20 mouse cellular contexts compared by ENCODE assay signal in the genomic region with DNA sequence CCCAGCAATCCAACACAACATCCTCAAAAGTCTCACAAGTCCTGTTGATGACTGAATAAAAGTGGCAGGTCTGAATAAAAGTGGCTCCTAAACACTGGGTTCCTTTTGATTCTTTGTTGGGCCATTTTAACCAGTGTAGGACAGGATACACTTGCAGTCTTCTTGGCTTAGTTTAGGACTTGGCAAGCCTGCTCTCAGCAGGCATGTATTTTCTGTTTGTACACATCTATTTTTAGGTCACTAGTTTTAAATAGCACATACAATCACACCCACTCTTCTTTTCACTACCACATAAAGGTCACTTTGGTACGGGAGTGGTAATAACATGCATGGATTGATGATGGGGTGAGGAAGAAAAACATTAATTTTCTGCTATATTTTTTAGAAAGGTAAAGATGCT. TPM values are rescaled to one million over a fixed set of nuclear protein-coding genes. Genes with fewer than 3 reads are reported as not detected.
DNase-seq lines count a peak whose midpoint lies in the region; ATAC-seq and TF ChIP-seq lines count a peak whose summit lies in the region.
"Had no signal": no experiment of that assay in that cellular context is flagged by ENCODE, and none has a peak within 500 bp of the region (broad histone marks: within the 10 kb centered on the region; RNA-seq: fewer than 3 reads in every experiment).

No protein-coding gene starts in this region.

- TF ChIP-seq CTCF in heart, postnatal 0 days (IDR thresholded peaks at IDR 0.05; ENCODE audit: low read depth), result no peak

- no peak overlapping the region for H3K4me2 ChIP-seq in heart, postnatal 0 days (ENCODE audit: low read depth, low read length)
- H3K4me2 ChIP-seq: liver, embryonic 13.5 days; neural tube, embryonic 13.5 days had no signal

- H3K9ac ChIP-seq in heart, postnatal 0 days (replicated peaks; ENCODE audit: low read depth, low read length), result no peak overlapping the region
- H3K9ac ChIP-seq: forebrain, postnatal 0 days; liver, embryonic 13.5 days; neural tube, embryonic 13.5 days had no signal

- DNase-seq in cerebellum, postnatal 10 days, result peak; percentile 26 to 27
- no peak for DNase-seq in cerebellum, adult 9-11 months
- peak; percentile 16 for DNase-seq in Muller cell, postnatal 12 days (ENCODE audit: inconsistent ontology term)
- peak; percentile 48 for DNase-seq in heart, adult 8-10 months (ENCODE audit: low spot score)
- peak; percentile 92 for DNase-seq in heart, postnatal 0 days (ENCODE audit: low spot score)
- DNase-seq in kidney, adult 8-10 months, result no peak
- DNase-seq in adrenal gland, postnatal 36 days, result no peak
- no peak for DNase-seq in embryonic facial prominence, embryonic 10.5 days (ENCODE audit: low spot score)
- DNase-seq: forebrain, postnatal 0 days; kidney, adult 9 months; layer of hippocampus, postnatal 36 days; liver, embryonic 13.5 days; retina, postnatal 1 day; thymus, postnatal 14 days had no signal

- H3K9me3 ChIP-seq in heart, postnatal 0 days (replicated peaks; ENCODE audit: control insufficient read depth, low read length), result no peaks in the 10 kb centered on the region
- no peaks in the 10 kb centered on the region for H3K9me3 ChIP-seq in embryonic facial prominence, embryonic 10.5 days
- H3K9me3 ChIP-seq: liver, embryonic 13.5 days; neural tube, embryonic 13.5 days had no signal

- H3K4me1 ChIP-seq in heart, postnatal 0 days (ENCODE audit: control insufficient read depth, insufficient read depth), result peaks cover 7% of the 10 kb centered on the region; the same call in 1 of the 2 replicates
- H3K4me1 ChIP-seq in embryonic facial prominence, embryonic 10.5 days, result no peaks in the 10 kb centered on the region
- H3K4me1 ChIP-seq: liver, embryonic 13.5 days; neural tube, embryonic 13.5 days had no signal

- TF ChIP-seq EP300 in heart, postnatal 0 days (IDR thresholded peaks at IDR 0.05; ENCODE audit: low read depth), result peak; percentile 65; the same call in 1 of the 2 replicates

- 33% methylated on average over 1 of the region's 1 CpGs for WGBS in heart, postnatal 0 days
- 88% methylated on average over 1 of the region's 1 CpGs for WGBS in embryonic facial prominence, embryonic 10.5 days

- H3K36me3 ChIP-seq in heart, postnatal 0 days (replicated peaks; ENCODE audit: control insufficient read depth, insufficient read depth, low read length), result no peaks in the 10 kb centered on the region
- H3K36me3 ChIP-seq in embryonic facial prominence, embryonic 10.5 days (replicated peaks), result no peaks in the 10 kb centered on the region
- H3K36me3 ChIP-seq: liver, embryonic 13.5 days; neural tube, embryonic 13.5 days had no signal

- no peak overlapping the region for H3K4me3 ChIP-seq in heart, postnatal 0 days (ENCODE audit: low read depth, low read length)
- H3K4me3 ChIP-seq in embryonic facial prominence, embryonic 10.5 days, result no peak overlapping the region
- H3K4me3 ChIP-seq: erythroblast, embryonic 14.5 days; liver, embryonic 13.5 days; neural tube, embryonic 13.5 days had no signal

- H3K27ac ChIP-seq in heart, postnatal 0 days (ENCODE audit: low read depth), result peak overlapping the region; percentile 93
- no peak overlapping the region for H3K27ac ChIP-seq in embryonic facial prominence, embryonic 10.5 days (replicated peaks)
- H3K27ac ChIP-seq: liver, embryonic 13.5 days; neural tube, embryonic 13.5 days had no signal

- ATAC-seq in heart, postnatal 0 days (ENCODE audit: insufficient read depth, low read depth), result peak; percentile 94
- ATAC-seq: activated CD4-positive, CD25-positive, alpha-beta regulatory T cell, adult 4 months; forebrain, postnatal 0 days; lung, postnatal 0 days; midbrain, embryonic 16.5 days had no signal

- no peaks in the 10 kb centered on the region for H3K27me3 ChIP-seq in heart, postnatal 0 days (ENCODE audit: control insufficient read depth, insufficient read depth, low read length)
- no peaks in the 10 kb centered on the region for H3K27me3 ChIP-seq in embryonic facial prominence, embryonic 10.5 days (replicated peaks; ENCODE audit: low read depth, poor library complexity, severe bottlenecking)
- H3K27me3 ChIP-seq: CH12.LX; liver, embryonic 13.5 days; neural tube, embryonic 13.5 days had no signal

RNA-seq across cellular contexts. Expression of gene Psme4, which starts 50.7 kb away (rescaled TPM):
- total RNA-seq in heart, adult 8-10 months (2022), result 100 to 1,000 TPM; 187 to 251 (median 206) TPM
- total RNA-seq in heart, postnatal 0 days (2014; rRNA removed; ENCODE audit: low replicate concordance), result 43.2 and 59.8 TPM in 2 replicates
- 10.6 and 12.0 TPM in 2 replicates for polyA plus RNA-seq in heart, postnatal 0 days (2015; fragmentation: Nextera tagmentation; extraction: Ambion mirVana)
- 10 to 100 TPM; 58.9 to 81.1 TPM for total RNA-seq in adrenal gland, postnatal 36 days (2021)
- polyA plus RNA-seq in embryonic facial prominence, embryonic 10.5 days (2016; fragmentation: Nextera tagmentation; extraction: Ambion mirVana), result 28.5 and 29.5 TPM in 2 replicates

Comparison
In these comparisons a context has a peak if more than half of its experiments do, and no peak if none do; other contexts are left out.
1. DNase-seq: peak in cerebellum, postnatal 10 days (2 of 2), Muller cell, postnatal 12 days (single experiment), heart, adult 8-10 months (single experiment) and heart, postnatal 0 days (single experiment); none in cerebellum, adult 9-11 months (single experiment), kidney, adult 8-10 months (0 of 2), adrenal gland, postnatal 36 days (0 of 2) and embryonic facial prominence, embryonic 10.5 days (single experiment).